Mouse (Mus musculus) right cerebral cortex, adult 2 months (tissue): ENCODE data around the gene Trabd.

Experiments used
- DNase-seq, 2 experiments: peaks; one replicate each; pipeline ENCODE4 v3.0.0; 2021 to 2022; ENCODE audit warnings: low spot score in 2 of 2

Gene Trabd

DNA sequence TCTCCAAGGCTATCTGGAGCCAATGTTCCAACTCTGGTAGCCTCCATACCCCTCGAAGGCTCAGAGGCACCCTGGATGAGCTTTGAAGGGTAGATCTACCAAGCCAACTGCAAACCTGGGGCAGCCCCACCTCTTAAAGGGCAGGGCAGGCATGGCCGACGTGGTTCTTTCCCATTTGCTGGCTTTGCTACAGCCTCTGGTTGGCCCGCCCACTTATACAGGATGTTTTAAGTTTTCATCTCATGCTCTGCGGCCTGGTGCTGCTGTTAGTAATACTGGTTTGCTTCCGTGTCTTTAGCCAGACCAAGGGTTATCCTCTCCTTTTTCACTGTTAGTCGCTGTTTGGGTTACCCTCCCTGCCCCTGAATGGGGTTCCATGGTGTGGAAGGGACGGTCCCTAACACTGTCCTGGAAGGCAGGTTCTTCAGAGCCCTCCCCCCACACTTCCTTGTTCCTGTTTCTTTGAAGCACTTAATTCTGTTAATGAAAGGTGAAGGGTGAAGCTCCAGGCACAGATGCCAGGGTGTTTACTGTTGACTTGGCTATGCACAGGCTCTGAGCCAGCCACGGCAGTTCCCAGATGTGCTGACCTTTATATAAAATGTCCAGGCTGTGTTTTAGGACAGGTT, 3.4 kb downstream of the Trabd start:
- no peak for DNase-seq

DNA sequence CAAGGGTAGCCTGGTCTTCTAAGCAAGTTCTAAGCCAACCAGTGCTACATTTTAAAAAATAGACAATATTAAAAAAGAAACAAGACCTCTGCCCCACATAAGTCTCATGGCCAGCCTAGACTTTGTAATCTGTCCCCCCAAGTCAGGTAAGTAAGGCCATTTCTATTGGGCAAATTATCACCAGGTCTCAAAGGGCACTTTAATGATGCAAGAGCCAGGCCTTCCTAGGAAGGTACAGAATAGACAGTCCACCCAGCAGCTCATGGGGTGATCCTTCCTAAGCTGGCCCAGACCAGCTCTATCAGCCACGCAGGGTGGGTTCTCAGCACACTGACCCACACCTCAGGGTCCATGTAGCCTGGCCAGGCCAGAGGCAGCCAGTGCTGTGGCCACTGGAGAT, 9.0 kb downstream of the Trabd start:
- DNase-seq, result no peak

- no peak for DNase-seq
Observed at GRCm38 (mm10) chr15:89084826-89085225, 9.9 kb downstream of the Trabd start.

GRCm38 (mm10) chr15:89088607-89089247, 13.8 kb downstream of the Trabd start, which contains the start of gene Selenoo:
Gene Selenoo (plus strand): TSS chr15:89089084.
- peak; percentile 90 to 91 for DNase-seq

- no peak for DNase-seq
Observed at GRCm38 (mm10) chr15:89089248-89090051, 14.5 kb downstream of the Trabd start.

DNA sequence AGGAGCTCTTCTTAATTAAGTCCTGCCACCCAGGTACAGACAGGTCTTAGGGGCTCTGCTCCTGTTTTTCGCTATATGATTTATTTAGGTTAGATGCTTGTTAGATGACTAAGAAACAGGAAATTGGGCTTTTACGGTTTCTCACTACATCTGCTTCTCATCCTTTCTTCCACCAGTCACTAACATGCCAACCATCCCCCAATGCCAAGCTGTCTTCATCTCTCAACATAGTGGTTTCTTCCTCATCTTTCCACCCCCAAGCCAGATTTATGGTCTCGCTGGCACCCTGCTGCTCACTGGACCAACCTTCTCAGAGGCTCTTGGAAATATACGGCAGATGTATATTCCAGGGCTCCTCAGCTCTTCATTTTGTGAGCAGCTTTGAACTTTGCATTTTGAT, 15.7 kb downstream of the Trabd start:
- peak; percentile 50 to 58 for DNase-seq

DNA sequence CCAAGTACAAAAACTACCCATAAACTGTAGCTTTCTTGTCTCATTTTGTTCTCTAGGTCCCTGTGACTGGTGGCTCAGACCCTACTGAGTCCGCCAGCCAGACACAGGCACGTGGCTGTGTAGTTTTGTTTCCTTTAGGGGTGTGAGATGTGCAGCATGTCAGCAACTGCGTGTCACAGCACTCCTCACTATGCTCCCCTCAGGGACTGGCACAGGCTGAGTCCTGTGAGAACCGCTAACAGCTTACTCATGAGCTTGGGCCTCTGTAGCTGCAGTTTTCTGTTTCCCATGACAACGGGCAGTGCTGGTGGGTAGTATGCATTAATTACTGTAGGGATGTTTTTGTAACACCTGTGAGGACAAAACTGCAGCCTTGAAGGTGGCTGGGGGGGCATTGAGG, 17.3 kb downstream of the Trabd start:
- DNase-seq, result no peak

- DNase-seq, result no peak
Observed at GRCm38 (mm10) chr15:89097450-89097849, 22.5 kb downstream of the Trabd start.

- no peak for DNase-seq
Observed at GRCm38 (mm10) chr15:89098616-89099015, 23.7 kb downstream of the Trabd start.

- no peak for DNase-seq
Observed at GRCm38 (mm10) chr15:89100823-89101222, 25.9 kb downstream of the Trabd start.

DNA sequence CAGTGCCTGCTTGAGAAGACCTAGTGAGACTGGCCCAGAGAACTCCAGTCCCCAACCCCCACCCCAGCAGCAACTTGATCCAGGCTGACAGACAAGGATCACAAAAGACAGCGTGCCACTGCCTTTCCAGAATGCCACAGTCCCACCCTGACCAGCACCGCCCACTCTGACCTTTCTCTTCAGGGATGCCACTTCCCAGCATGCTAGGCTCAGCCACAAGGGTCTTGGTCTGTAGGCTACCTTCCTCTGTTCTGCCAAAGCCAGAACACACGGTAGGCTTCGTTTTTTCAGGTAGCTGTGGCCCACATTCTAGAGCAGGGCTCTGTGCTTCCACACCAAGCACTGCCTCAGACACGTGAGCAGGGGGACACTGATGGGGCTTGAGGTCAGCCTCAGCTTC, 27.7 kb downstream of the Trabd start:
- no peak for DNase-seq

GRCm38 (mm10) chr15:89103921-89104320, 29.0 kb downstream of the Trabd start:
- DNase-seq, result no peak

- peak; percentile 68 for DNase-seq
Observed at GRCm38 (mm10) chr15:89104425-89104824, 29.5 kb downstream of the Trabd start.

GRCm38 (mm10) chr15:89106073-89106472, 31.1 kb downstream of the Trabd start:
- DNase-seq, result peak; percentile 50 to 64

GRCm38 (mm10) chr15:89106976-89107375, 32.1 kb downstream of the Trabd start:
- DNase-seq, result no peak

DNA sequence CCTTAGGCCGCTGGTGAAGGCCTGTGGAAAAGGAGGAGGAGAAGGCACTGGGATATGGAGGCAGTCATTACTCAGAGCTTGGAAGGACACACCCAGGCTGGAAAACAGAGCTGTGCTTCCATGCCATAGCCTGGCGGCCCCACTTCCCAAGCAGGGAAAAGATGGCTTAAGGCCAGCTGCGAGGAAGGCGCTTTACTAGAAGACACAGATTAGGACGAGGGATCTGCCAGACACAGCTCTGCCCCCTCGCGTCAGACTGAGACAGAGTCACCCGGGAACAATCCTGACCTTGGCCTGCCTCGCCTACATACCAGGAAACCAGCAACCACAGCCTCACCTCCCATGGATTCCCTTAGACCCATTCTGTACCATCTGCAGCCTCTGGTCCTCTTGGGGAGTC, 35.2 kb downstream of the Trabd start:
- no peak for DNase-seq

DNA sequence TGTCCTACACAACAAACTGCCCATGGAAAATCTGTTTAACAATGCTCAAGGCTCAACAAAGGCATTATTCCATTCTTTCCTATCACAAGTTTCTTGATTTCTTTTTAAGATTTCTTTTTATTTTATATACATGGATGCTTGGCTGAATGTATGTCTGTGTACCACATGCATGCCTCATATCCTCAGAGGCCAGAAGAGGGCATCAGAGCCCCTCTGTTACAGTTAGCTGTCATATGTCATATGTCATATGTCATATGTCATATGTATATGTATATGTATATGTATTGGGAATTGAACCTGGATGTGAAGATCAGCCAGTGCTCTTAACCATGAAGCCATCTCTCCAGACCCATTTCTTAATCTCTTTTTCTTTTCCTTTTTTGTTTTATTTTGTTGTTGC, 43.1 kb downstream of the Trabd start:
- DNase-seq, result no peak

GRCm38 (mm10) chr15:89122649-89123366, 47.9 kb downstream of the Trabd start, which contains the start of gene Tubgcp6:
Gene Tubgcp6 (minus strand): TSS chr15:89123112.
- DNase-seq, result peak; percentile 97 to 98

GRCm38 (mm10) chr15:89123595-89123994, 48.7 kb downstream of the Trabd start:
- DNase-seq, result peak; percentile 69 to 77

DNA sequence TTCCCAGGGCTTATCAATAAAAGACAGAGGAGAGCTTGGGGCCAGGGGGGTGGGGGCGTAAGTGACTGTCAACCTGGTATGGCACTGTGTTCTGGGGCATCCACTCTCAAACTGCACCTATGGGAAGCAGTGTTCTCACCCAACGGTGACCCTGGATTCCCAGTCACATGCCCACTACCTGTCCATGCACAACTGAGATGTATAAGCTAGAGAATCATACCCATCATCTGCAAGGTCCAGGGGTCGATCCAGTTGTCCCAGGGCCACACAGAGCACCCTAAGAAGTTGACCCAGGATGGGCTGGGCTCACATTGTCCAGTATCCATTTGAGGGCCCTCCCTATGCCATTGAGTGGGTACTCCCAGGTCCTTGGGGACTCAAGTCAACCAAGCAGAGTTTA, 49.4 kb downstream of the Trabd start:
- DNase-seq, result no peak

GRCm38 (mm10) chr15:89125351-89125750, 50.4 kb downstream of the Trabd start:
- no peak for DNase-seq

DNA sequence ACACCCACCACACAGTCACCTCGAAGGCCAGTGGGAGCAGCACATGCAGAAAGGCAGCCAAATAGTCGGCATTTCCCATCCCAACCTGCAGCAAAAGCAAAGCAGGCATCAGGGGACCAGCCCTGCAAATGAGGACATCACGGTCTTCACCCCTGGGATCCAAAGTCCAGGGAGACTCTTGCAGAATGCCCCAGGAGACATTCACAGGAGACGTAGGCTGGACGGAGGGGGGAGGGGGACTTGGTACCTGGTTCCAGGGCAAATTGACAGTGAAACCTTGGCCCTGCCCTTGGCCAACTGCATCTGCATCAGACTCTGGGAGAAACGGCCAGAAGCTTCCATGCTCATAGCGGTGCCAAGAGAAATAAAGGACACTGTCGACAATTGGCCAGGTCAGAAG, 51.7 kb downstream of the Trabd start:
- no peak for DNase-seq
